Mouse (Mus musculus) forebrain, embryonic 11.5 days (tissue): ENCODE measurements around the gene Fancc. TPM values are rescaled to one million over a fixed set of nuclear protein-coding genes. Genes with fewer than 3 reads are reported as not detected.
A peak's percentile ranks its signal among the peaks of the same experiment; 100 is the strongest.

Experiments
- ATAC-seq: fragments of 200-750 bp; cut with Nextera tagmentation; replicated peaks from 2 replicates; pipeline ENCODE4 v1.8.0; 2017; ENCODE audit warnings: moderate TSS enrichment; ENCODE audit not compliant: low FRiP score
- DNase-seq: peaks from one replicate; pipeline ENCODE4 v3.0.0-alpha.2; 2017; ENCODE audit warnings: low spot score
- H3K27ac ChIP-seq: fragments of 300-500 bp; sonication (generic); 2 replicates; pipeline ENCODE4 v1.5.1; 2014; ENCODE audit warnings: low read depth, low read length
- H3K27me3 ChIP-seq: fragments of 300-500 bp; sonication (generic); 2 replicates; pipeline ENCODE4 v1.6.1; 2014; ENCODE audit warnings: mild to moderate bottlenecking, low read length, mixed read lengths; ENCODE audit not compliant: control insufficient read depth, insufficient read depth
- H3K36me3 ChIP-seq: fragments of 300-500 bp; sonication (generic); 2 replicates; pipeline ENCODE4 v1.6.1; 2014; ENCODE audit warnings: mild to moderate bottlenecking, low read length, moderate library complexity, mixed read lengths; ENCODE audit not compliant: control insufficient read depth, insufficient read depth
- H3K4me1 ChIP-seq: fragments of 300-500 bp; sonication (generic); replicated peaks from 2 replicates; pipeline ENCODE4 v1.6.1; 2014; ENCODE audit warnings: low read length, mixed read lengths; ENCODE audit not compliant: control insufficient read depth, insufficient read depth
- H3K4me2 ChIP-seq: fragments of 300-500 bp; sonication (generic); 2 replicates; pipeline ENCODE4 v1.6.1; 2014; ENCODE audit warnings: low read depth, mild to moderate bottlenecking, low read length, moderate library complexity, mixed read lengths; ENCODE audit not compliant: severe bottlenecking
- H3K4me3 ChIP-seq: fragments of 300-500 bp; sonication (generic); 2 replicates; pipeline ENCODE4 v1.5.1; 2014; ENCODE audit warnings: low read depth, low read length
- H3K9ac ChIP-seq: fragments of 300-500 bp; sonication (generic); 2 replicates; pipeline ENCODE4 v1.6.1; 2014; ENCODE audit warnings: low read length
- H3K9me3 ChIP-seq: fragments of 300-500 bp; sonication (generic); 2 replicates; pipeline ENCODE4 v1.6.1; 2016; ENCODE audit warnings: low read length, mixed read lengths; ENCODE audit not compliant: control insufficient read depth
- WGBS: fragments of 180-500 bp; shearing (Covaris S2); extraction: QIAGEN DNeasy Blood & Tissue Kit; methylation state at CpG from one replicate; pipeline ENCODE4 v1.1.7; 2014; 5-methylcytosine and 5-hydroxymethylcytosine counted together
- polyA plus RNA-seq: library from polyadenylated mRNA; unstranded; fragments of >200 nt; fragmentation: Nextera tagmentation; extraction: Ambion mirVana; gene quantifications from 2 replicates; pipeline ENCODE4 v1.2.1, GENCODE M21; 2014

The Fancc gene
- polyA plus RNA-seq, 1 experiment from 2014 or later, result 22.5 TPM

- Histone ChIP-seq H3K4me1 (peaks cover 4% of the 10 kb centered on the region; the same call in 1 of the 2 replicates), H3K36me3 (peaks cover 33% of the 10 kb centered on the region), H3K9ac (no peak overlapping the region), H3K4me2 (no peak overlapping the region), H3K27ac (no peak overlapping the region), H3K4me3 (no peak overlapping the region), H3K27me3 (no peaks in the 10 kb centered on the region), H3K9me3 (no peaks in the 10 kb centered on the region)
- WGBS, result 91% methylated on average over 4 of the region's 4 CpGs
- no peak for ATAC-seq
- no peak for DNase-seq
Measured at GRCm38 (mm10) chr13:63534981-63535380, 37.9 kb upstream of the Fancc start.

- whole genome bisulfite sequencing, result 81% methylated on average over 9 of the region's 9 CpGs
- H3K9me3 ChIP-seq, result no peaks in the 10 kb centered on the region
- peaks cover 22% of the 10 kb centered on the region for H3K4me1 ChIP-seq
- H3K4me2 ChIP-seq, result no peak overlapping the region
- ATAC-seq, result no peak
- no peak overlapping the region for H3K9ac ChIP-seq
- no peak overlapping the region for H3K4me3 ChIP-seq
- no peak for DNase-seq
- H3K36me3 ChIP-seq, result peaks cover 22% of the 10 kb centered on the region
- H3K27ac ChIP-seq, result no peak overlapping the region
- no peaks in the 10 kb centered on the region; the same call in 1 of the 2 replicates for H3K27me3 ChIP-seq
Measured at GRCm38 (mm10) chr13:63530857-63531256, 33.8 kb upstream of the Fancc start.

- no peaks in the 10 kb centered on the region; the same call in 1 of the 2 replicates for H3K27me3 ChIP-seq
- WGBS, result 33% methylated on average over 3 of the region's 3 CpGs
- peaks cover 24% of the 10 kb centered on the region for H3K4me1 ChIP-seq
- no peak for DNase-seq
- peaks cover 22% of the 10 kb centered on the region for H3K36me3 ChIP-seq
- H3K4me2 ChIP-seq, result no peak overlapping the region
- H3K27ac ChIP-seq, result no peak overlapping the region
- 0 out of 2 replicates have a peak, but pooled peaks have one; percentile 8 for ATAC-seq
- H3K4me3 ChIP-seq, result no peak overlapping the region
- no peak overlapping the region for H3K9ac ChIP-seq
- H3K9me3 ChIP-seq, result no peaks in the 10 kb centered on the region
Measured at GRCm38 (mm10) chr13:63530371-63530764, 33.3 kb upstream of the Fancc start.

GRCm38 (mm10) chr13:63529602-63530370 is 32.7 kb upstream of the Fancc start:
- no peaks in the 10 kb centered on the region for H3K9me3 ChIP-seq
- WGBS, result 56% methylated on average over 3 of the region's 3 CpGs
- ATAC-seq (0 out of 2 replicates have a peak, but pooled peaks have one; percentile 20), DNase-seq (no peak)
- no peak overlapping the region for H3K4me3 ChIP-seq
- H3K36me3 ChIP-seq, result peaks cover 24% of the 10 kb centered on the region
- H3K9ac ChIP-seq, result no peak overlapping the region
- no peak overlapping the region for H3K27ac ChIP-seq
- no peaks in the 10 kb centered on the region; the same call in 1 of the 2 replicates for H3K27me3 ChIP-seq
- peaks cover 29% of the 10 kb centered on the region for H3K4me1 ChIP-seq
- H3K4me2 ChIP-seq, result no peak overlapping the region

GRCm38 (mm10) chr13:63528852-63529251 is 31.8 kb upstream of the Fancc start:
- Histone ChIP-seq H3K9me3 (no peaks in the 10 kb centered on the region), H3K4me2 (no peak overlapping the region), H3K27ac (no peak overlapping the region), H3K27me3 (no peaks in the 10 kb centered on the region; the same call in 1 of the 2 replicates), H3K4me3 (no peak overlapping the region), H3K36me3 (peaks cover 24% of the 10 kb centered on the region), H3K9ac (no peak overlapping the region), H3K4me1 (peaks cover 29% of the 10 kb centered on the region)
- ATAC-seq (peak; percentile 18; the same call in 1 of the 2 replicates), DNase-seq (no peak)
- WGBS, result 3% methylated on average over 2 of the region's 2 CpGs

GRCm38 (mm10) chr13:63528164-63528675 is 31.1 kb upstream of the Fancc start:
- peak; percentile 77 for DNase-seq

GRCm38 (mm10) chr13:63525571-63526197 is 28.6 kb upstream of the Fancc start:
- 45% methylated on average over 11 of the region's 11 CpGs for whole genome bisulfite sequencing
- DNase-seq, result no peak
- peaks cover 25% of the 10 kb centered on the region for H3K4me1 ChIP-seq
- H3K9me3 ChIP-seq, result no peaks in the 10 kb centered on the region
- no peak overlapping the region for H3K4me2 ChIP-seq
- no peaks in the 10 kb centered on the region; the same call in 1 of the 2 replicates for H3K27me3 ChIP-seq
- no peak overlapping the region for H3K27ac ChIP-seq
- no peak overlapping the region for H3K9ac ChIP-seq
- peaks cover 5% of the 10 kb centered on the region; the same call in 1 of the 2 replicates for H3K36me3 ChIP-seq
- no peak overlapping the region for H3K4me3 ChIP-seq
- ATAC-seq, result no peak

More at GRCm38 (mm10) chr13:63528164-63528675, 31.1 kb upstream of the Fancc start:
- Histone ChIP-seq H3K4me2 (no peak overlapping the region), H3K36me3 (peaks cover 20% of the 10 kb centered on the region), H3K4me3 (no peak overlapping the region), H3K27ac (peak overlapping the region; percentile 27; the same call in 1 of the 2 replicates), H3K27me3 (no peaks in the 10 kb centered on the region; the same call in 1 of the 2 replicates), H3K9ac (peak overlapping the region; percentile 37), H3K9me3 (no peaks in the 10 kb centered on the region), H3K4me1 (peaks cover 29% of the 10 kb centered on the region)
- 10% methylated on average over 5 of the region's 5 CpGs for WGBS
- peak; percentile 42 for ATAC-seq
